Mouse (Mus musculus): Measurements from ENCODE around the gene Pogk. TPM values are rescaled to one million over a fixed set of nuclear protein-coding genes. Genes with fewer than 3 reads are reported as not detected.

The Pogk gene
- total and polyA plus RNA-seq, 3 experiments, result 9.2 to 32.9 (median 31.3) TPM

DNA sequence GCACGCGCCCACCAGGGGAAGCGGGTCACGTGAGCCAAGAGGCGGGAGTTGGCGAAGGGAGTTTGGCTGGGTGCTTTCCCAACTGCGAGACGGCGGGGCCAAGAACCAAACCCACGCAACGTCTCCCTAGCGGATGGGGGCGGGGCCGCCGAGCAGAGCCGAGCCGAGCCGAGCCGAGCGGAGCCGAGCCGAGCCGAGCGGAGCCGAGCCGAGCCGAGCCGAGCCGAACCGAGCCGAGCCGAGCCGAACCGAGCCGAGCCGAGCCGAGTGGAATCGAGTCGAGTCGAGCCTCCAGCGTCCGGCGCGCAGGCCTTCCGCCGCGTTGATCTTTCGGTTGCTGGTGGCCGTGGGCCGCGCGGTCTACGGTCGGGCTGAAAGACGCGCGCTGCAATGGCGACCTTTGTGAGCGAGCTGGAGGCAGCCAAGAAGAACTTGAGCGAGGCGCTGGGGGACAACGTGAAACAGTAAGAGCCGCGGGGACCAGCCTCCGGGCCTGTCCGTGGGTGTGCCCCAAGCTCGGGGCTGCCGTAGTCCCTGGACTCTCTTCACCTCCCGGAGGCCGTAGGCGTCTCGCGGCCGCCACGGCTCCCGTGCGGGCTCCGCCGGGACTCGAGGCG is 30.5 kb downstream of the Pogk start, which contains the start of gene Tada1:
TSS of gene Tada1 (plus strand) at position 85 of the 617 bp plus-strand sequence.
- DNase-seq, result peak; percentile 95

DNA sequence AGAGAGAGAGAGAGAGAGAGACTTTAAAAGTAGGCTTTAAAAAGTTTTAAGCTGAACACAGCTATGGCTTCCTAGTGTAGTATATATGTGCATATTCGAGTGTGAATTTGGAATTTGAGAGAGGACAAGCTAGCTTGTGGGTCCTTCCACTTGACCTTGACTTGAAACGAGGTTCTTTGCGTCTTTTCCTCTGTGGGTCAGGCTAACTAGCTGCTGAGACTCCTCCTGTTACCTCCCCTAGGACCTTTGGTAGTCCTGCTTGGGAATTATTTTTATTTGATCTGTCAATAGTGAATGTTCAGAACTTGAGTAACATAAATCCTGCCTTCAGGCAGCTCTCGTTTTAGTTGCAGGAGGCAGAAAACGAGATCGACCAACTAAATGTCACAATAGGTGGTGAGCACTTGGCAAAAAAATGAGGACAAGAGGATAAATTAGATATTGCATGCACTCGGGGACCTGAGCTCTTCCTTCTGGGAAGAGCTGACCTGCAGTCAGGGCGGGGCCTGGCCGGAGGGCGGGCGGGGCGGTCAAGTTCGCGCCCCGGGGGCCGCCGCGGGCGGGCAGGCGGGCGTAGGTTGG is 31.1 kb downstream of the Pogk start:
- no peak for DNase-seq

DNA sequence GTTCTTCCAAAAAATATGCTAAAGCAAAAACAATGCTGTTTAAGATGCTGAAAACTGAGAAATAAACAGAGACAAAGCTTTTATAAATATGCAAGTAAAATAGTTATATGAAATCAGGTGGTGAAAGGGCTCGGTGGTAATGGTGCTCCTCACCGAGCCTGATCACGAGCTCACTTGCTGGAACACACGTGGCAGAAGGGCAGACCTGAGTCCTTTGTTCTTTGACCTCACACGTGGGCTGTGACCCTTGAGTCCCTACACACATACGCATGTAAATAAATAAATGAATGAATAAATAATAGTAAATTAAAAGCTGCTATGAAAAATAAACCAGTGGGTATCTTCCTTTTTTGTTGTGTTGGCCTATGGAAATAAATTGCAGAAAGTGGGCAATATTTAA is 32.5 kb downstream of the Pogk start:
- DNase-seq, result no peak

DNA sequence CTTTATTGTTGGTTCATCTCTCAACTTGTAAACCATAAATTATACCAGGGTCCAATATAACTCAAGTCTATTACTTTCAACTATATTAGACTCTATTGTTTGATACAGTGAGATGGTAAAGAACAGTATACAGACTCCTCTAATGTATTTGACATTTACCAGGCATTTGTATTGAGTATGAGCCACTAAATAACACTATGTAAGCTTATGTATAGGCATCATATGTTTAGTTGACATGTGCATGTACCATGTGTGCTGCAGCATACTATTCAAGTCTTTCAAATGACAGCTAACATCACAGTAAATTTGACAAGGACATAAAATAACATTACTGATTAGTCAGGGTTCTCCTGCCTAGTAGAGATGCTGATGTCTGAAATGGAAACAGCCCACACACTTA is 46.5 kb downstream of the Pogk start:
- DNase-seq, result no peak

DNA sequence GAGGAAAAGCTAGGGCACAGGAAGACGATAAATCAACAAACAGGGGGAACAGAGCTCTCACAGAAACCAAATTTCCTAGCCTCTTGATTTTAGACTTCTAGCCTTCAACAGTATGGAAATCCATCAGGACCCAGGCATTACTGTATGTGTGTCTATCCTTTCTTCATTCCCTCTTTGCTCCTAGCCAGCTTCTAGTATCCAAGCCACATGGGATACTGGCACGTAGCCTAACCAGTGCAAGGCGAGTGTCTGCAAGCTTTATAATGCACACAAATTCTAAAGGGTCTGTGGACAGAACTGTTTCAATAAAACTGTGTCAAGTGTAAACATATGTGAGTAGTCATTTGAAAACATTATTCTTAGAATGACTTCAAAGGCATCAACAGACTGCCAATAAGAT is 47.0 kb downstream of the Pogk start:
- no peak for DNase-seq

DNA sequence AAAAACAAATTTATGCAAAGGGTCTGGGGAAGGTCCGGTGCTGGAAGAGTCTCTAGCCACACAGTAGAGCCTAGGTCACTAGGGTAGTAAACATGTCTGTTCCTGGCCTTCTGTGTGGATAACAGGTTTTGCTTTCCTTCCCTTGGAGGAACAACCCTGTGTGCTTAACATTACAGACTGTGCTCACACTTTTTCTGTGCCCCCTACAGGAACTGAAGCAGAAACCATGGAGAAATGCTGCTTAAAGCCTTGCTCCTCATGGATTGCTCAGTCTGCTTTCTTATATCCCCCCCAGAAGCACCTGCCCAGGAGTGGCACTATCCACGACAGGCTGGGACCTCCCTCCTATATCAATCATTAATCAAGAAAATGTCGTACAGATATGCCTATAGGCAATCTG is 47.8 kb downstream of the Pogk start:
- no peak for DNase-seq

DNA sequence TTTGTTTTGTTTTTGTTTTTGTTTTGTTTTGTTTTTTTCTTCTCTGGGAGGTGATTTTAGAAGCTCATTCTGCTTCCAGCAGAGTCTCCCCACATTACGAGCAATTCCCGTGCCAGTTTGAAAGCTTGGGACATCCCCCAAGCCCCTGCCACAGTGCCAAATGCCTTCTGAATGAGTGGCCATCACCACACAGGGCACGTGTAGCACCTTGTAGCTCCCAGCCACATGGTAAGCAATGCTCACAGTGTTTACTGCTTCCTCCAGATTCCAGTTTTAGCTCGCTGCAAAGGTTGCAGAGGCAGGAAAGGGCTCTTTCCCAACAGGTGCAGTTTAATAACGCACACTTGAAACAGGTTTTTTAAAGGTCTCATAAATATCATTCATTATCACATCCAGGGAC is 48.8 kb downstream of the Pogk start:
- DNase-seq, result no peak

DNA sequence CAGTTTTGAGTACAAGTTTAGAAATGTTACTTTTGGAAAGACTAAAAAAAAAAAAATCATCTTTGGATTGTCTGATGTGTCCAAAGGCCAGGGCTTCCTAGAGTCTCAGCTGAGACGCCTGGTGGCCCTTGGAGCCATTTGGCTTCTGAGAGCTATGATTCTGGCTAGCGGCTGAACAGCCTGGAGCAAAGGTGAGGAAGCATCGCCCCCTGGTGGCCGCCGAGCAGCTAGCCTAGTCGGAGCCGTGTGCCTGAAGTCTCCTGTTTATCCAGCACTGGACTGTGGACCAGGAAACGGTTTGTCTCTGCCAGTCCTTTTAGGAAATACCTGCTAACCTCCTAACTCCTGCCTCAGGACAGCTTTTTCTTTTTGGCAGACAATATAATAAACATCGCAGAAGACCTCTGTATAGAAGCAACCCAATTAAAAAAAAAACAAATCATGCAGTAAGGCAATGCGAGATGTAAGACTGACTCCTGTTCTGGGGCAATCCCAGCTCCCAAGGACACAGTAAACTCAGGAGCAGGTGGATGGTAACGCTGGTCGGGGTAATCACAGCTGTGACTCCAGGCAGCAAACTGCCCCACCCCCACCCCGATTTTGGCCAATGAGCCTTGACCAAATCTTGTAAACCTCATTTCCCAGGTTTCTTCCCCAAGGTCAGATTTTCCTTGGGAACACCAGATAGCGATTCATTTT is 49.4 kb downstream of the Pogk start:
- peak; percentile 85 for DNase-seq

DNA sequence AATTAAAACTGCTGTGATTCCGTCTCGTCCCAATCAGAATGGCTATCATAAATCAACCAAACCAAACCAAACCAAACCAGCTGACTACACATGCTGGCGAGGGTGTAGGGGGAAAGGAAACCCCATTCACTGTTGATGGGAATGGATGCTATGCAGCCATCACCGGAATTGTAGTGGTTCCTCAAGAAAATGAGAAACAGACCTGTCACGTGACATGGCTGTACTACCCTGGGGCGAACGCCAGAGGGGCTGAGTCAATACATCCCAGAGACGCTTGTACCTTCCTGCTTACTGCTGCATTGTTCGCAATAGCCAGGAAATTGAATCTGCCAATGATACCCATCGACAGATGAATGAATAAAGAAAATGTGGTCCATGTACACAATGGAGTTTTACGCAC is 59.9 kb downstream of the Pogk start:
- no peak for DNase-seq

DNA sequence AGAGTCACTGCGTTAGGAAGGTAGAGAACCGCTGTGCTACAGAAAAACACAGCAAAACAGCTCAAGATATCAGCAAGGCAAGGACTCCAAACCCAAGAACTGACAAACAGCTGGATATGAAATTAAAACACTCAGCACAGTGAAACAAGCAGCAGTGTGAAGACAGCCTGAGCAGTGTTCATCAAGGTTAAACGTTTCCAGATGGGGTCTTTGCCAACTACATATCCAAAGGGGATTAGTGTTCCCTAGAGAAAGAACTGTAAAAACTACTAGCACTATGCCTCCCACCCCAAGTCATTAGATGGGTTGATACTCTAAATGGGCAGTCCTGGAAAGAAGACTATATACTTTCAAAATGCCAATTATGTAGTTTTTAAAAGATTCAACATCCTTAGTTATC is 60.3 kb downstream of the Pogk start:
- DNase-seq, result no peak

DNA sequence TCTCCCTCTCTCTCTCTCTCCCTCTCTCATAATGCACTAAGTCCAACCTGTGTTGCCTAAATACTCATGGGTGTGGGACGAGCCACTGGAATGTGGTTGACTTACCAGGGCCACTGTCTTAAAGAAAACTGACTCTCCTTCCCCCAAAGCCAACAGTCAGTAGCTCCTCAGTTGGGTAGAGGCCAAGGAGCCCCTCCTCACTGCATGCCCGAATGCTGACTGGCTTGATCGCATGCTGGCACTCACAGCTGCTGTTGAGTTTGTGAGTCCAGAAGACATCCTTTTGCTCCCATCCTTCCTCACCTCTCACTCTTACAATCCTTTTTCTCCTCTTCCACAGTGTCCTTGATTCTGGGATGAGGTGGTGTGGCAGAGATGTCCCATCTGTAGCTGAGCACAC is 62.8 kb downstream of the Pogk start:
- DNase-seq, result no peak

DNA sequence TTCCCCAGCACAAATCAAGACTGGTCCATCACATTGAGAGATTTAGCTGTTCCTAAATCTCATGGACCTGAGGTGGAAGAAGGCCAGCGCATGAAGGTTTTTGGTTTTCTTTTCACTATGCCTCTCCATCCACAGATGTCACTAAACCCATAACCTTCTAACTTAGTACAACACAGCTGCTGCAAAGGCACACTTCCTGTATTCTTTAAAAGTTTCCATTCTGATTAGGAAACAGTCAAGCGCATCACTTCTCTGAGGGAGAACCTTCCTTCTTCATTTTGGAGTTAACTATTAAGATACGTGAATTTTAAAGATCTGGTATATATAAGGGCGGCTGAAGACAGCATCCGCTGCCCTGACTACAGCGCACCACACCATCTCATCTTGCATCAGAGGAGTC is 64.1 kb downstream of the Pogk start:
- no peak for DNase-seq

DNA sequence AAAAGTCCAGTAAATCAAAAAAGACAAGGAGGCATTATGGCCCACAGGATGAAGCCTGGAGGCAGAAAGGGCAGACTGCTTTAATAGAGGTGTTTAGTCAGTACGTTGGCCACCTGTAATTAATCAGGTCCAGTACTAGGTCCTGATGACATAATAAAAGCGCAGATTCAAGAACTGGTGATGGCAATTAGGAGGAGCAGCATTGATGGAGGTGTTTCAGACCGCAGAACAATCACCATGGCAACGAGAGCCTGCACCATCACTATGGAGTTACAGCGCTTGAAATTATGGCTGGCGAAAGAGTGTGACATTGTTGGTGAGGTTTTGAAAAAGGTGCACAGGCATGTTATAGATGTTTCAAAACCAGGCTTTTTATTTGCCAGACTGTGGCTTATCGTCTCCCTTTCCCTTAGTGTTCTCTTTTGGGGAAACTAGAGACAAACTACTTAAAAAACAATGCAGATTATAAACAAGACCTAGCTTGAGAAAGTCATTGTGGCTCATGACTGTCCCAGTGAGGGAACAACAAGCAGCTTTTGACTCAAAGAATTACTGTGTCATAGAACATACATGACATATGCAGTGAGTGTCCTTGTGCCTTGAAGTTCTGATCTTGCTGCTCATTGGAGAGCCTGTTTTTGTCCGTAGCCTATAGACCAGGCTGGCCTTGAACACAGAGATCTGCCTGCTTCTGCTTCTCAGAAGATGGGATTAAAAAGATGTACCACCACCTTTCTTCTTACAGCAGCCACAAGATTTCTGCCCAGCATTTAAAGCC is 65.2 kb downstream of the Pogk start:
- DNase-seq, result no peak

DNA sequence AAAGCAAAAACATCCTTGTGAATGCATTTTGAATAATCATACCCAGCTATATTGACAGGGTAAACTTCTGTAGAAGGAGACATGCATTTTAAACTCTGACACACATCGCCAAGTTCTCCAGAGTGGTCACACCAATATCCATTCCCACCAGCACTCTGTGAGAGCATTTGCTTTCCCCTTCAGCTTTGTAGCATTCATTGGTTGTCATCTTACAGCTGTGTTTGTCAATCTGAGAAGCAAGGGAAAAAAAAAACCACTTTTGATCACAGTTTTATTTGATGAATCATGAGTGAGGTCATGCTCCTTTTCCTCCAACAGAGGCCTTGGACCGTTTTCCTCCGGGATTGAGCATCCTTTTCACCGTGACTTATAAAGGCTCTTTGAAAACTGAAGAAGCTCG is 66.1 kb downstream of the Pogk start:
- DNase-seq, result no peak

DNA sequence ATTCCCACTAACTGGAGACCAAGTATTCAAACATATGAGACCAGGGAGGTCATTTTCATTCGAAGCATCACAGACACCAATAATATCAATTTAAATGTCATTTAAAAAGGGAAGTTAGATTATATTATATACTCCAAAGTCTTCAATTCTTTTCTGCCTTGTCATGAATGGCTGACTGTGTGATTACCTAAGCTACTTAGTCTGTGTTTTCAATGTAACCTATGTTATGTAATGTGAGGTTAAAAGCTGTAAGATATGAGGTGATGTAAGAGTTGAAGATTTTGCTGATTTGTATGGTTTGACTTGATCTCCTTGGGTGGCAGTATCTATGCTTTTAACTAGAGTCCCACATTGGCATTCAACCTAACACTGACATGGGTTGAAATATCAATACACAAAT is 67.1 kb downstream of the Pogk start:
- no peak for DNase-seq

DNA sequence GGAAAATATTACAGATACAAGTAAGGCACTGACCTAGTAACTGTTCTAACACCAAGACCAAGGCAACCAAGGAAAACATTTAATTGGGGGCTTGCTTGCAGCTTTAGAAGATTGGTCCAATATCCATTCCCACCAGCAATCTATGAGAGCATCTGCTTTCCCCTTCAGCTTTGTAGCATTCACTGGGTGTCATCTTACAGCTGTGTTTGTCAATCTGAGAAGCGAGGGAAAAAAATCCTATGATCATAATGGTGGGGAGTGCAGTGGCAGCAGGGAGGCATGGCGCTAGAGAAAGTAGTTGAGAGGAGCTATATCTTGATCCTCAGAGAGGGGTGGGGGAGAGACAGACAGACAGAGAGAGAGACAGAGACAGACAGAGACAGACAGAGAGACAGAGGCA is 67.6 kb downstream of the Pogk start:
- no peak for DNase-seq

DNA sequence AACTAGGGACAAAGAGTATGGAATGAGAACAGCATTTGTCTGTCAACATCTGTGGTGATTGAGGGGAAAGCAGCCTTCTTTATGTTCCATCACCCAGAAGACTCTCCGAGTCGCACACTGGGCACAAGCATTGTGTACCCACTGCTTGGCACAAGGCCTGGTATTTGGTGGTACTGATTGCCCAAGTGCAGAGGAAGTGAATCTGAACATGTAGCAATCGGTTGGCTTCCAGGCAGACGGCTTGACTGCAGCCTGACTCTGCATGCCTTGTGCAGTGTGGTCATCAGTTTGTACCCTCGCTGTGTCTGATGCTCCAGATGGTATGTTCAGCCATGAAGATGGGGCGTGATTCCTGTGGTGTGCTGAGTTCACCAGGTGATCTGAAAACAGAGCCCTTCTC is 70.6 kb downstream of the Pogk start:
- DNase-seq, result peak; percentile 22

Other genes with a start within 250 kb of the Pogk start
- gene Mael, start 171.1 kb downstream of the Pogk start, total RNA-seq (2021), result not detected
- not detected in 2 replicates for gene Mael, start 171.1 kb downstream of the Pogk start, polyA plus RNA-seq (2012; rRNA removed)
- gene Ildr2, start 155.7 kb downstream of the Pogk start, total RNA-seq (2021), result 10 to 100 TPM in 1 of 2 experiments, 1 to 10 TPM in 1; 3.1 to 11.2 TPM
- 2.0 and 3.6 TPM in 2 replicates for gene Ildr2, start 155.7 kb downstream of the Pogk start, polyA plus RNA-seq (2012; rRNA removed)
- gene Tada1, start 30.8 kb downstream of the Pogk start, total RNA-seq (2021), result 10 to 100 TPM; 16.6 to 19.3 TPM
- 7.3 and 11.1 TPM in 2 replicates for gene Tada1, start 30.8 kb downstream of the Pogk start, polyA plus RNA-seq (2012; rRNA removed)
- gene Gm4846, start 87.7 kb upstream of the Pogk start, total RNA-seq (2021), result under 1 TPM in 1 of 2 experiments, not detected in 1; 0.17 TPM
- not detected in 2 replicates for gene Gm4846, start 87.7 kb upstream of the Pogk start, polyA plus RNA-seq (2012; rRNA removed)
- gene Gm4847, start 237.8 kb upstream of the Pogk start, total RNA-seq (2021), result not detected
- not detected in 2 replicates for gene Gm4847, start 237.8 kb upstream of the Pogk start, polyA plus RNA-seq (2012; rRNA removed)

Measured in adrenal gland, adult 2 months (tissue).